Mouse (Mus musculus) spleen, adult 2 months (tissue): ENCODE results near the gene Olfr643. TPM values are rescaled to one million over a fixed set of nuclear protein-coding genes. Genes with fewer than 3 reads are reported as not detected.

Experiments
- DNase-seq, 2 experiments: peaks; one replicate each; pipeline versions ENCODE4 v3.0.0 to v3.0.0-alpha.2; 2012 to 2021; ENCODE audit warnings: low spot score in 2 of 2, low read depth in 1 of 2
- H3K27ac ChIP-seq: fragments of 200-500 bp; 2 replicates; pipeline ENCODE4 v1.5.1; 2012; ENCODE audit warnings: low read length, inconsistent platforms; ENCODE audit not compliant: insufficient read depth
- H3K27me3 ChIP-seq: fragments of 200-500 bp; 2 replicates; pipeline ENCODE4 v1.6.1; 2012; ENCODE audit warnings: mild to moderate bottlenecking, moderate library complexity, low read length, inconsistent platforms; ENCODE audit not compliant: control insufficient read depth, insufficient read depth
- H3K36me3 ChIP-seq: fragments of 200-500 bp; 2 replicates; pipeline ENCODE4 v1.6.1; 2012; ENCODE audit warnings: mild to moderate bottlenecking, low read length, inconsistent platforms; ENCODE audit not compliant: control insufficient read depth, insufficient read depth
- H3K4me1 ChIP-seq: fragments of 200-500 bp; 2 replicates; pipeline ENCODE4 v1.6.1; 2011; ENCODE audit warnings: inconsistent platforms; ENCODE audit not compliant: control insufficient read depth, insufficient read depth, insufficient read length
- H3K4me3 ChIP-seq: fragments of 200-500 bp; 2 replicates; pipeline ENCODE4 v1.5.1; 2011; ENCODE audit warnings: mild to moderate bottlenecking, inconsistent platforms; ENCODE audit not compliant: insufficient read depth, insufficient read length; ENCODE audit errors: extremely low read depth
- CTCF ChIP-seq: fragments of 200-500 bp; IDR thresholded peaks from 2 replicates; pipeline ENCODE4 v1.5.1; 2011; ENCODE audit warnings: mild to moderate bottlenecking, inconsistent platforms; ENCODE audit not compliant: insufficient read depth, insufficient read length, insufficient replicate concordance; ENCODE audit errors: extremely low read depth
- POLR2A ChIP-seq: fragments of 200-500 bp; IDR thresholded peaks from 2 replicates; pipeline ENCODE4 v1.6.1; 2011; ENCODE audit warnings: low read depth, low read length, inconsistent platforms
- WGBS: fragments of 180-500 bp; shearing (Covaris S2); methylation state at CpG from one replicate; pipeline ENCODE4 v1.1.7; 2018; 5-methylcytosine and 5-hydroxymethylcytosine counted together
- polyA plus RNA-seq: library from polyadenylated mRNA; depleted of rRNA; stranded (reverse); fragments of >200 nt; gene quantifications from 2 replicates; pipeline ENCODE4 v1.2.3, GENCODE M21; 2012

Gene Olfr643
- polyA plus RNA-seq, 1 experiment, result not detected

- TF ChIP-seq CTCF, result no peak
- no peak for TF ChIP-seq POLR2A
- Histone ChIP-seq H3K27me3 (no peaks in the 10 kb centered on the region), H3K27ac (no peak within 1 kb of the TSS), H3K36me3 (no peaks in the 10 kb centered on the region), H3K4me3 (no peak within 1 kb of the TSS), H3K4me1 (no peaks in the 10 kb centered on the region)
- DNase-seq, result no peak
- 85% methylated on average over 2 of the region's 2 CpGs for WGBS
Measured at GRCm38 (mm10) chr7:104061345-104061744, 75.9 kb downstream of the Olfr643 start, which contains the start of gene 4930516K23Rik. TSS of gene 4930516K23Rik (minus strand) at chr7:104061445.

- Histone ChIP-seq H3K36me3 (no peaks in the 10 kb centered on the region), H3K4me3 (no peak overlapping the region), H3K4me1 (no peaks in the 10 kb centered on the region), H3K27me3 (no peaks in the 10 kb centered on the region), H3K27ac (no peak overlapping the region)
- DNase-seq, result no peak
- WGBS, result 92% methylated on average over 1 of the region's 1 CpGs
- TF ChIP-seq CTCF, result no peak
- TF ChIP-seq POLR2A, result no peak
Measured at GRCm38 (mm10) chr7:104059215-104059614, 78.0 kb downstream of the Olfr643 start.

GRCm38 (mm10) chr7:104052566-104052965 lies 84.6 kb downstream of the Olfr643 start, which contains the start of gene Olfr642:
TSS of gene Olfr642 (minus strand) at chr7:104052666.
- Histone ChIP-seq H3K4me3 (no peak within 1 kb of the TSS), H3K27me3 (no peaks in the 10 kb centered on the region), H3K4me1 (no peaks in the 10 kb centered on the region), H3K27ac (no peak within 1 kb of the TSS), H3K36me3 (no peaks in the 10 kb centered on the region)
- no peak for DNase-seq
- no peak for TF ChIP-seq CTCF
- no peak for TF ChIP-seq POLR2A
- 78% methylated on average over 1 of the region's 1 CpGs for WGBS

GRCm38 (mm10) chr7:104050745-104051144 lies 86.5 kb downstream of the Olfr643 start:
- 73% methylated on average over 4 of the region's 4 CpGs for WGBS
- Histone ChIP-seq H3K27ac (no peak overlapping the region), H3K4me3 (no peak overlapping the region), H3K36me3 (no peaks in the 10 kb centered on the region), H3K27me3 (no peaks in the 10 kb centered on the region), H3K4me1 (no peaks in the 10 kb centered on the region)
- no peak for TF ChIP-seq CTCF
- TF ChIP-seq POLR2A, result no peak
- DNase-seq, result no peak

- TF ChIP-seq CTCF (no peak), POLR2A (no peak)
- Histone ChIP-seq H3K27ac (no peak within 1 kb of the TSS), H3K4me3 (no peak within 1 kb of the TSS), H3K4me1 (no peaks in the 10 kb centered on the region), H3K27me3 (no peaks in the 10 kb centered on the region), H3K36me3 (no peaks in the 10 kb centered on the region)
- WGBS, result 71% methylated on average over 1 of the region's 1 CpGs
- DNase-seq, result no peak
Measured at GRCm38 (mm10) chr7:104035145-104035544, 102.1 kb downstream of the Olfr643 start, which contains the start of gene Olfr641. TSS of gene Olfr641 (plus strand) at chr7:104035445.

GRCm38 (mm10) chr7:104026978-104027377 lies 110.2 kb downstream of the Olfr643 start:
- no peaks in the 10 kb centered on the region for H3K4me1 ChIP-seq
- no peak for TF ChIP-seq CTCF
- no peak for TF ChIP-seq POLR2A
- no peak overlapping the region for H3K27ac ChIP-seq
- H3K36me3 ChIP-seq, result no peaks in the 10 kb centered on the region
- no peak overlapping the region for H3K4me3 ChIP-seq
- no peaks in the 10 kb centered on the region for H3K27me3 ChIP-seq
- 80% methylated on average over 3 of the region's 3 CpGs for WGBS
- DNase-seq, result no peak

- no peak within 1 kb of the TSS for H3K4me3 ChIP-seq
- H3K4me1 ChIP-seq, result no peaks in the 10 kb centered on the region
- H3K27me3 ChIP-seq, result no peaks in the 10 kb centered on the region
- H3K36me3 ChIP-seq, result no peaks in the 10 kb centered on the region
- 84% methylated on average over 6 of the region's 6 CpGs for WGBS
- H3K27ac ChIP-seq, result no peak within 1 kb of the TSS
- no peak for TF ChIP-seq CTCF
- no peak for TF ChIP-seq POLR2A
- no peak for DNase-seq
Measured at GRCm38 (mm10) chr7:104025473-104025872, 111.7 kb downstream of the Olfr643 start, which contains the start of gene Olfr640. TSS of gene Olfr640 (minus strand) at chr7:104025573.
